Mouse (Mus musculus) lung, postnatal 4 days (tissue): ENCODE results near the gene Map7.

Experiments
- DNase-seq, 2 experiments: peaks; one replicate each; pipeline ENCODE4 v3.0.0; 2021

Gene Map7

GRCm38 (mm10) chr10:20148130-20148772 is at the start of gene Map7:
Map7 (plus strand) TSS chr10:20148471.
- DNase-seq = no peak

- no peak for DNase-seq
Measured at GRCm38 (mm10) chr10:20101456-20101855, 46.8 kb upstream of the Map7 start.

GRCm38 (mm10) chr10:20104271-20104931 is 43.9 kb upstream of the Map7 start:
- DNase-seq = peak; percentile 82 to 89

- no peak for DNase-seq
Measured at GRCm38 (mm10) chr10:20105575-20105974, 42.7 kb upstream of the Map7 start.

GRCm38 (mm10) chr10:20107031-20107430 is 41.2 kb upstream of the Map7 start:
- no peak for DNase-seq

GRCm38 (mm10) chr10:20111508-20111907 is 36.8 kb upstream of the Map7 start:
- DNase-seq = no peak

GRCm38 (mm10) chr10:20112026-20112973 is 36.0 kb upstream of the Map7 start:
- DNase-seq = no peak

- no peak for DNase-seq
Measured at GRCm38 (mm10) chr10:20119504-20120425, 28.5 kb upstream of the Map7 start.

- no peak for DNase-seq
Measured at GRCm38 (mm10) chr10:20121981-20122380, 26.3 kb upstream of the Map7 start.

GRCm38 (mm10) chr10:20123401-20123800 is 24.9 kb upstream of the Map7 start:
- peak in 1 of 2 experiments; percentile 13 for DNase-seq

- DNase-seq = no peak
Measured at GRCm38 (mm10) chr10:20124576-20124975, 23.7 kb upstream of the Map7 start.

GRCm38 (mm10) chr10:20125226-20125625 is 23.0 kb upstream of the Map7 start:
- DNase-seq = peak in 1 of 2 experiments; percentile 66

GRCm38 (mm10) chr10:20132933-20133652 is 15.2 kb upstream of the Map7 start:
- no peak for DNase-seq

GRCm38 (mm10) chr10:20135350-20136058 is 12.8 kb upstream of the Map7 start:
- DNase-seq = peak; percentile 24 to 64

- DNase-seq = no peak
Measured at GRCm38 (mm10) chr10:20136505-20136904, 11.8 kb upstream of the Map7 start.

GRCm38 (mm10) chr10:20141376-20141775 is 6.9 kb upstream of the Map7 start:
- no peak for DNase-seq

- DNase-seq = peak; percentile 75 to 89
Measured at GRCm38 (mm10) chr10:20148773-20149120, 476 bp downstream of the Map7 start.

GRCm38 (mm10) chr10:20149121-20149834 is 1.0 kb downstream of the Map7 start:
- DNase-seq = peak; percentile 49 to 58

- DNase-seq = no peak
Measured at GRCm38 (mm10) chr10:20149835-20150355, 1.6 kb downstream of the Map7 start.

- DNase-seq = no peak
Measured at GRCm38 (mm10) chr10:20152131-20152530, 3.9 kb downstream of the Map7 start.
